Mouse (Mus musculus) limb, embryonic 13.5 days (tissue): ENCODE measurements at regions not wholly inside any gene's neighbourhood (a gene's known extent, or its start where the extent isn't known, plus 50 kb on each side); places are given as distances from the start of the nearest gene placed in this dataset.

Experiments
- ATAC-seq: fragments of 200-750 bp; cut with Nextera tagmentation; 2 replicates; pipeline ENCODE4 v1.8.0; 2017; ENCODE audit warnings: low read depth, moderate number of reproducible peaks, moderate TSS enrichment; ENCODE audit not compliant: low FRiP score
- H3K27ac ChIP-seq: fragments of 300-500 bp; sonication (generic); 2 replicates; pipeline ENCODE4 v1.5.1; 2015; ENCODE audit warnings: inconsistent platforms, mild to moderate bottlenecking, moderate library complexity
- H3K27me3 ChIP-seq: fragments of 300-500 bp; sonication (generic); 2 replicates; pipeline ENCODE4 v1.6.1; 2015; ENCODE audit warnings: mild to moderate bottlenecking, inconsistent platforms
- H3K36me3 ChIP-seq: fragments of 300-500 bp; sonication (generic); 2 replicates; pipeline ENCODE4 v1.6.1; 2015; ENCODE audit warnings: inconsistent platforms, mild to moderate bottlenecking, moderate library complexity
- H3K4me1 ChIP-seq: fragments of 300-500 bp; sonication (generic); 2 replicates; pipeline ENCODE4 v1.6.1; 2015; ENCODE audit warnings: inconsistent platforms
- H3K4me2 ChIP-seq: fragments of 300-500 bp; sonication (generic); replicated peaks from 2 replicates; pipeline ENCODE4 v1.6.1; 2015; ENCODE audit warnings: inconsistent platforms, mild to moderate bottlenecking, moderate library complexity
- H3K4me3 ChIP-seq: fragments of 300-500 bp; sonication (generic); 2 replicates; pipeline ENCODE4 v1.5.1; 2015; ENCODE audit warnings: moderate library complexity, mild to moderate bottlenecking, inconsistent platforms
- H3K9ac ChIP-seq: fragments of 300-500 bp; sonication (generic); 2 replicates; pipeline ENCODE4 v1.6.1; 2015; ENCODE audit warnings: mild to moderate bottlenecking, inconsistent platforms
- H3K9me3 ChIP-seq: fragments of 300-500 bp; sonication (generic); 2 replicates; pipeline ENCODE4 v1.6.1; 2016; ENCODE audit warnings: inconsistent platforms
- WGBS: fragments of 180-500 bp; shearing (Covaris S2); methylation state at CpG from one replicate; pipeline ENCODE4 v1.1.7; 2015; 5-methylcytosine and 5-hydroxymethylcytosine counted together

GRCm38 (mm10) chr1:183772844-183773243 is 240.3 kb upstream of the Dusp10 start:
- Histone ChIP-seq H3K4me2 (no peak overlapping the region), H3K4me3 (no peak overlapping the region), H3K36me3 (no peaks in the 10 kb centered on the region), H3K9me3 (no peaks in the 10 kb centered on the region), H3K27ac (no peak overlapping the region), H3K27me3 (no peaks in the 10 kb centered on the region), H3K9ac (no peak overlapping the region), H3K4me1 (peaks cover 5% of the 10 kb centered on the region; the same call in 1 of the 2 replicates)
- WGBS: 63% methylated on average over 6 of the region's 6 CpGs
- no peak for ATAC-seq

- 96% methylated on average over 9 of the region's 9 CpGs for WGBS
- Histone ChIP-seq H3K4me1 (peaks cover 9% of the 10 kb centered on the region; the same call in 1 of the 2 replicates), H3K9ac (no peak overlapping the region), H3K9me3 (no peaks in the 10 kb centered on the region), H3K4me2 (no peak overlapping the region), H3K27me3 (no peaks in the 10 kb centered on the region), H3K4me3 (no peak overlapping the region), H3K27ac (no peak overlapping the region), H3K36me3 (no peaks in the 10 kb centered on the region)
- no peak for ATAC-seq
Measured at GRCm38 (mm10) chr1:183780180-183780579, 232.9 kb upstream of the Dusp10 start.

- H3K4me1 ChIP-seq: peaks cover 9% of the 10 kb centered on the region; the same call in 1 of the 2 replicates
- 36% methylated on average over 4 of the region's 4 CpGs for WGBS
- no peak for ATAC-seq
- H3K36me3 ChIP-seq: no peaks in the 10 kb centered on the region
- no peak overlapping the region for H3K27ac ChIP-seq
- H3K9me3 ChIP-seq: no peaks in the 10 kb centered on the region
- no peak overlapping the region for H3K4me3 ChIP-seq
- H3K4me2 ChIP-seq: no peak overlapping the region
- H3K9ac ChIP-seq: no peak overlapping the region
- no peaks in the 10 kb centered on the region for H3K27me3 ChIP-seq
Measured at GRCm38 (mm10) chr1:183780779-183781178, 232.3 kb upstream of the Dusp10 start.

- WGBS: 51% methylated on average over 8 of the region's 8 CpGs
- H3K36me3 ChIP-seq: no peaks in the 10 kb centered on the region
- peak; percentile 36; the same call in 1 of the 2 replicates for ATAC-seq
- no peaks in the 10 kb centered on the region for H3K9me3 ChIP-seq
- no peak overlapping the region for H3K4me3 ChIP-seq
- no peaks in the 10 kb centered on the region for H3K27me3 ChIP-seq
- no peak overlapping the region for H3K4me2 ChIP-seq
- 0 out of 2 replicates have a peak overlapping the region, but pooled peaks have one; percentile 15 for H3K27ac ChIP-seq
- no peak overlapping the region for H3K9ac ChIP-seq
- H3K4me1 ChIP-seq: peaks cover 9% of the 10 kb centered on the region; the same call in 1 of the 2 replicates
Measured at GRCm38 (mm10) chr1:183783440-183784130, 229.5 kb upstream of the Dusp10 start.

- Histone ChIP-seq H3K27me3 (no peaks in the 10 kb centered on the region), H3K36me3 (no peaks in the 10 kb centered on the region), H3K27ac (no peak overlapping the region), H3K4me1 (0 out of 2 replicates have a peak, but pooled peaks cover 4% of the 10 kb centered on the region), H3K4me2 (no peak overlapping the region), H3K9ac (no peak overlapping the region), H3K4me3 (no peak overlapping the region), H3K9me3 (no peaks in the 10 kb centered on the region)
- 87% methylated on average over 7 of the region's 7 CpGs for WGBS
- no peak for ATAC-seq
Measured at GRCm38 (mm10) chr1:183792230-183792813, 220.8 kb upstream of the Dusp10 start.

GRCm38 (mm10) chr1:183793324-183793723 is 219.8 kb upstream of the Dusp10 start:
- no peak for ATAC-seq
- no peak overlapping the region for H3K4me2 ChIP-seq
- H3K27me3 ChIP-seq: no peaks in the 10 kb centered on the region
- 93% methylated on average over 4 of the region's 4 CpGs for WGBS
- no peak overlapping the region for H3K9ac ChIP-seq
- H3K27ac ChIP-seq: no peak overlapping the region
- 0 out of 2 replicates have a peak, but pooled peaks cover 4% of the 10 kb centered on the region for H3K4me1 ChIP-seq
- no peaks in the 10 kb centered on the region for H3K9me3 ChIP-seq
- no peaks in the 10 kb centered on the region for H3K36me3 ChIP-seq
- no peak overlapping the region for H3K4me3 ChIP-seq

- Histone ChIP-seq H3K4me1 (0 out of 2 replicates have a peak, but pooled peaks cover 4% of the 10 kb centered on the region), H3K9me3 (no peaks in the 10 kb centered on the region), H3K27ac (peak overlapping the region; percentile 58; the same call in 1 of the 2 replicates), H3K4me2 (no peak overlapping the region), H3K36me3 (no peaks in the 10 kb centered on the region), H3K4me3 (no peak overlapping the region), H3K27me3 (no peaks in the 10 kb centered on the region), H3K9ac (no peak overlapping the region)
- no peak for ATAC-seq
- 43% methylated on average over 8 of the region's 8 CpGs for WGBS
Measured at GRCm38 (mm10) chr1:183793913-183794445, 219.1 kb upstream of the Dusp10 start.

GRCm38 (mm10) chr1:183802351-183802750 is 210.8 kb upstream of the Dusp10 start:
- 69% methylated on average over 4 of the region's 4 CpGs for WGBS
- H3K9ac ChIP-seq: no peak overlapping the region
- H3K27me3 ChIP-seq: no peaks in the 10 kb centered on the region
- no peak for ATAC-seq
- H3K4me1 ChIP-seq: peaks cover 9% of the 10 kb centered on the region
- no peak overlapping the region for H3K27ac ChIP-seq
- no peaks in the 10 kb centered on the region for H3K36me3 ChIP-seq
- H3K4me2 ChIP-seq: no peak overlapping the region
- no peak overlapping the region for H3K4me3 ChIP-seq
- no peaks in the 10 kb centered on the region for H3K9me3 ChIP-seq

GRCm38 (mm10) chr1:183803357-183803756 is 209.7 kb upstream of the Dusp10 start:
- Histone ChIP-seq H3K4me2 (no peak overlapping the region), H3K4me3 (no peak overlapping the region), H3K9ac (no peak overlapping the region), H3K4me1 (peaks cover 18% of the 10 kb centered on the region), H3K27ac (no peak overlapping the region), H3K9me3 (no peaks in the 10 kb centered on the region), H3K36me3 (no peaks in the 10 kb centered on the region), H3K27me3 (no peaks in the 10 kb centered on the region)
- ATAC-seq: no peak
- WGBS: 87% methylated on average over 5 of the region's 5 CpGs

GRCm38 (mm10) chr1:183803826-183804225 is 209.3 kb upstream of the Dusp10 start:
- no peak for ATAC-seq
- H3K27me3 ChIP-seq: no peaks in the 10 kb centered on the region

GRCm38 (mm10) chr1:183804295-183804694 is 208.8 kb upstream of the Dusp10 start:
- 61% methylated on average over 2 of the region's 2 CpGs for WGBS
- no peak overlapping the region for H3K4me3 ChIP-seq
- H3K9me3 ChIP-seq: no peaks in the 10 kb centered on the region
- H3K27me3 ChIP-seq: no peaks in the 10 kb centered on the region
- no peak overlapping the region for H3K27ac ChIP-seq
- no peak overlapping the region for H3K9ac ChIP-seq
- H3K36me3 ChIP-seq: no peaks in the 10 kb centered on the region
- no peak overlapping the region for H3K4me2 ChIP-seq
- peaks cover 18% of the 10 kb centered on the region for H3K4me1 ChIP-seq
- no peak for ATAC-seq

More at GRCm38 (mm10) chr1:183803826-183804225, 209.3 kb upstream of the Dusp10 start:
- no peaks in the 10 kb centered on the region for H3K9me3 ChIP-seq
- no peak overlapping the region for H3K9ac ChIP-seq
- H3K4me1 ChIP-seq: peaks cover 18% of the 10 kb centered on the region
- no peak overlapping the region for H3K4me2 ChIP-seq
- no peak overlapping the region for H3K27ac ChIP-seq
- H3K4me3 ChIP-seq: no peak overlapping the region
- no peaks in the 10 kb centered on the region for H3K36me3 ChIP-seq
- 84% methylated on average over 1 of the region's 1 CpGs for WGBS
